In genomic region chr4:129609139-129609631, GRCm38 (mm10) we compare ENCODE assay signal across 10 mouse cellular contexts. TPM values are rescaled to one million over a fixed set of nuclear protein-coding genes. Genes with fewer than 3 reads are reported as not detected.
DNase-seq lines count a peak whose midpoint lies in the region; ATAC-seq and TF ChIP-seq lines count a peak whose summit lies in the region.
"Had no signal": no experiment of that assay in that cellular context is flagged by ENCODE, and none has a peak within 500 bp of the region (broad histone marks: within the 10 kb centered on the region; RNA-seq: fewer than 3 reads in every experiment).

No protein-coding gene starts in this region.

- H3K4me3 ChIP-seq in heart, postnatal 0 days (ENCODE audit: low read depth, low read length): no peak overlapping the region
- H3K4me3 ChIP-seq in lung, postnatal 0 days (ENCODE audit: low read depth, low read length): no peak overlapping the region
- H3K4me3 ChIP-seq in hindbrain, embryonic 16.5 days (ENCODE audit: low read length): no peak overlapping the region
- no peak overlapping the region for H3K4me3 ChIP-seq in stomach, embryonic 16.5 days (replicated peaks; ENCODE audit: low read length)
- H3K4me3 ChIP-seq: embryonic facial prominence, embryonic 12.5 days; heart, embryonic 10.5 days had no signal

- intact Hi-C loops in heart, postnatal 10 days (cut with DNase I): loop anchor here (2.0 to 10.0 kb wide), 2 partner anchors 60 to 114 kb away; partner anchors contain the start of genes Fam229a and Tssk3

- H3K4me1 ChIP-seq in heart, postnatal 0 days (ENCODE audit: control insufficient read depth, insufficient read depth): peaks cover 7% of the 10 kb centered on the region
- no peaks in the 10 kb centered on the region for H3K4me1 ChIP-seq in lung, postnatal 0 days (ENCODE audit: insufficient read depth, low read depth, low read length)
- no peaks in the 10 kb centered on the region; the same call in 1 of the 2 replicates for H3K4me1 ChIP-seq in hindbrain, embryonic 16.5 days (ENCODE audit: control insufficient read depth, insufficient read depth, low read depth, low read length)
- peaks cover 4% of the 10 kb centered on the region; the same call in 1 of the 2 replicates for H3K4me1 ChIP-seq in stomach, embryonic 16.5 days (ENCODE audit: control insufficient read depth, insufficient read depth, low read length)
- H3K4me1 ChIP-seq: embryonic facial prominence, embryonic 12.5 days had no signal

- H3K36me3 ChIP-seq in heart, postnatal 0 days (replicated peaks; ENCODE audit: control insufficient read depth, insufficient read depth, low read length): peaks cover 31% of the 10 kb centered on the region
- peaks cover 11% of the 10 kb centered on the region; the same call in 1 of the 2 replicates for H3K36me3 ChIP-seq in lung, postnatal 0 days (ENCODE audit: insufficient read depth, low read length)
- H3K36me3 ChIP-seq in hindbrain, embryonic 16.5 days (ENCODE audit: control insufficient read depth, insufficient read depth, low read length): peaks cover 22% of the 10 kb centered on the region
- peaks cover 29% of the 10 kb centered on the region for H3K36me3 ChIP-seq in stomach, embryonic 16.5 days (ENCODE audit: control insufficient read depth, insufficient read depth, low read length)

- peak overlapping the region; percentile 16; the same call in 1 of the 2 replicates for H3K27ac ChIP-seq in heart, postnatal 0 days (ENCODE audit: low read depth)
- H3K27ac ChIP-seq in lung, postnatal 0 days (ENCODE audit: low read length): no peak overlapping the region
- no peak overlapping the region for H3K27ac ChIP-seq in hindbrain, embryonic 16.5 days (ENCODE audit: low read depth, low read length)
- H3K27ac ChIP-seq in stomach, embryonic 16.5 days (ENCODE audit: low read length): no peak overlapping the region; the same call in 1 of the 2 replicates

- H3K4me2 ChIP-seq in heart, postnatal 0 days (ENCODE audit: low read depth, low read length): no peak overlapping the region
- H3K4me2 ChIP-seq in lung, postnatal 0 days (replicated peaks; ENCODE audit: low read depth, low read length): no peak overlapping the region
- no peak overlapping the region for H3K4me2 ChIP-seq in hindbrain, embryonic 16.5 days (ENCODE audit: low read length)
- no peak overlapping the region for H3K4me2 ChIP-seq in stomach, embryonic 16.5 days (ENCODE audit: low read depth, low read length)
- H3K4me2 ChIP-seq: embryonic facial prominence, embryonic 12.5 days had no signal

- H3K27me3 ChIP-seq in heart, postnatal 0 days (ENCODE audit: control insufficient read depth, insufficient read depth, low read length): no peaks in the 10 kb centered on the region
- H3K27me3 ChIP-seq in lung, postnatal 0 days (replicated peaks; ENCODE audit: insufficient read depth, low read length): no peaks in the 10 kb centered on the region
- no peaks in the 10 kb centered on the region for H3K27me3 ChIP-seq in hindbrain, embryonic 16.5 days (replicated peaks; ENCODE audit: control insufficient read depth, insufficient read depth, low read length)
- H3K27me3 ChIP-seq in stomach, embryonic 16.5 days (ENCODE audit: control insufficient read depth, insufficient read depth, low read length): no peaks in the 10 kb centered on the region
- H3K27me3 ChIP-seq: embryonic facial prominence, embryonic 12.5 days had no signal

- no peaks in the 10 kb centered on the region for H3K9me3 ChIP-seq in heart, postnatal 0 days (replicated peaks; ENCODE audit: control insufficient read depth, low read length)
- H3K9me3 ChIP-seq in lung, postnatal 0 days (ENCODE audit: low read length): no peaks in the 10 kb centered on the region
- H3K9me3 ChIP-seq in hindbrain, embryonic 16.5 days (ENCODE audit: control insufficient read depth, low read length): no peaks in the 10 kb centered on the region
- no peaks in the 10 kb centered on the region for H3K9me3 ChIP-seq in stomach, embryonic 16.5 days (replicated peaks; ENCODE audit: control insufficient read depth, low read length)
- H3K9me3 ChIP-seq: embryonic facial prominence, embryonic 12.5 days; heart, embryonic 10.5 days had no signal

- WGBS in heart, postnatal 0 days: 73% methylated on average over 12 of the region's 12 CpGs
- WGBS in lung, postnatal 0 days: 72% methylated on average over 12 of the region's 12 CpGs
- 83% methylated on average over 12 of the region's 12 CpGs for WGBS in hindbrain, embryonic 16.5 days
- WGBS in stomach, embryonic 16.5 days: 78% methylated on average over 12 of the region's 12 CpGs

- no peak for ATAC-seq in heart, postnatal 0 days (ENCODE audit: insufficient read depth, low read depth)
- 0 out of 2 replicates have a peak, but pooled peaks have one; percentile 10 for ATAC-seq in lung, postnatal 0 days
- peak; percentile 28; the same call in 1 of the 2 replicates for ATAC-seq in hindbrain, embryonic 16.5 days
- 0 out of 2 replicates have a peak, but pooled peaks have one; percentile 5 for ATAC-seq in stomach, embryonic 16.5 days (ENCODE audit: insufficient read depth, low FRiP score)
- ATAC-seq in megakaryocyte progenitor cell, adult 5-6 weeks (replicated peaks; ENCODE audit: poor library complexity): no peak

- no peak for DNase-seq in heart, postnatal 0 days (ENCODE audit: low spot score)
- DNase-seq in heart, postnatal 10 days: no peak
- DNase-seq in lung, postnatal 0 days (ENCODE audit: low spot score): no peak
- DNase-seq in lung, postnatal 36 days: no peak
- DNase-seq in adrenal gland, postnatal 4 days (ENCODE audit: low spot score in 2 of 2): no peak

- H3K9ac ChIP-seq in heart, postnatal 0 days (replicated peaks; ENCODE audit: low read depth, low read length): no peak overlapping the region
- H3K9ac ChIP-seq in lung, postnatal 0 days (replicated peaks; ENCODE audit: low read depth): no peak overlapping the region
- H3K9ac ChIP-seq in hindbrain, embryonic 16.5 days (ENCODE audit: low read depth, low read length): peak overlapping the region; percentile 20; the same call in 1 of the 2 replicates
- no peak overlapping the region for H3K9ac ChIP-seq in stomach, embryonic 16.5 days (ENCODE audit: low read length)
- H3K9ac ChIP-seq: embryonic facial prominence, embryonic 12.5 days had no signal

- TF ChIP-seq EP300 in heart, postnatal 0 days (IDR thresholded peaks at IDR 0.05; ENCODE audit: low read depth): no peak
- TF ChIP-seq EP300 in lung, postnatal 0 days (IDR thresholded peaks at IDR 0.05): no peak

- TF ChIP-seq CTCF in heart, postnatal 0 days (IDR thresholded peaks at IDR 0.05; ENCODE audit: low read depth): no peak
- TF ChIP-seq CTCF in lung, postnatal 0 days (IDR thresholded peaks at IDR 0.05): no peak

RNA-seq across cellular contexts. Expression of gene Dcdc2b, which starts 4.9 kb away (rescaled TPM):
- total RNA-seq in heart, postnatal 0 days (2014; rRNA removed; ENCODE audit: low replicate concordance): 9.8 TPM in 1 of 2 replicates, not detected in the other
- polyA plus RNA-seq in heart, postnatal 0 days (2015; fragmentation: Nextera tagmentation; extraction: Ambion mirVana): 1.5 and 1.9 TPM in 2 replicates
- under 1 TPM; 0.52 to 0.84 TPM for total RNA-seq in heart, postnatal 10 days (2021)
- polyA plus RNA-seq in lung, postnatal 0 days (2015; fragmentation: Nextera tagmentation; extraction: Ambion mirVana): 16.1 and 20.1 TPM in 2 replicates
- 2.1 and 3.9 TPM in 2 replicates for polyA plus RNA-seq in hindbrain, embryonic 16.5 days (2015; fragmentation: Nextera tagmentation; extraction: Ambion mirVana)
- polyA plus RNA-seq in stomach, embryonic 16.5 days (2015; fragmentation: Nextera tagmentation; extraction: Ambion mirVana): 1.3 and 3.0 TPM in 2 replicates
- total RNA-seq in megakaryocyte progenitor cell, adult 5-6 weeks (2015): 1.3 TPM in 1 of 2 replicates, not detected in the other
- 0.81 TPM in 1 of 2 replicates, not detected in the other for total RNA-seq in megakaryocyte progenitor cell, adult 5-6 weeks (2017)
- total RNA-seq in adrenal gland, postnatal 4 days (2021): 1 to 10 TPM; 2.9 to 3.3 TPM

RNA-seq across cellular contexts. Expression of gene Tmem234, which starts 8.7 kb away (rescaled TPM):
- 108 and 115 TPM in 2 replicates for total RNA-seq in heart, postnatal 0 days (2014; rRNA removed; ENCODE audit: low replicate concordance)
- polyA plus RNA-seq in heart, postnatal 0 days (2015; fragmentation: Nextera tagmentation; extraction: Ambion mirVana): 150 and 161 TPM in 2 replicates
- 10 to 100 TPM; 61.7 to 63.5 TPM for total RNA-seq in heart, postnatal 10 days (2021)
- 186 and 192 TPM in 2 replicates for polyA plus RNA-seq in lung, postnatal 0 days (2015; fragmentation: Nextera tagmentation; extraction: Ambion mirVana)
- 185 and 190 TPM in 2 replicates for polyA plus RNA-seq in hindbrain, embryonic 16.5 days (2015; fragmentation: Nextera tagmentation; extraction: Ambion mirVana)
- polyA plus RNA-seq in stomach, embryonic 16.5 days (2015; fragmentation: Nextera tagmentation; extraction: Ambion mirVana): 181 and 190 TPM in 2 replicates
- 97.2 and 104 TPM in 2 replicates for total RNA-seq in megakaryocyte progenitor cell, adult 5-6 weeks (2015)
- 100 and 123 TPM in 2 replicates for total RNA-seq in megakaryocyte progenitor cell, adult 5-6 weeks (2017)
- total RNA-seq in adrenal gland, postnatal 4 days (2021): 100 to 1,000 TPM; 111 to 114 TPM

RNA-seq across cellular contexts. Expression of gene Eif3i, which starts 8.7 kb away (rescaled TPM):
- 408 and 443 TPM in 2 replicates for total RNA-seq in heart, postnatal 0 days (2014; rRNA removed; ENCODE audit: low replicate concordance)
- 169 and 172 TPM in 2 replicates for polyA plus RNA-seq in heart, postnatal 0 days (2015; fragmentation: Nextera tagmentation; extraction: Ambion mirVana)
- total RNA-seq in heart, postnatal 10 days (2021): 100 to 1,000 TPM; 143 to 144 TPM
- polyA plus RNA-seq in lung, postnatal 0 days (2015; fragmentation: Nextera tagmentation; extraction: Ambion mirVana): 140 and 161 TPM in 2 replicates
- polyA plus RNA-seq in hindbrain, embryonic 16.5 days (2015; fragmentation: Nextera tagmentation; extraction: Ambion mirVana): 216 and 223 TPM in 2 replicates
- 239 and 253 TPM in 2 replicates for polyA plus RNA-seq in stomach, embryonic 16.5 days (2015; fragmentation: Nextera tagmentation; extraction: Ambion mirVana)
- total RNA-seq in megakaryocyte progenitor cell, adult 5-6 weeks (2015): 405 and 434 TPM in 2 replicates
- 298 and 336 TPM in 2 replicates for total RNA-seq in megakaryocyte progenitor cell, adult 5-6 weeks (2017)
- 100 to 1,000 TPM; 187 to 188 TPM for total RNA-seq in adrenal gland, postnatal 4 days (2021)

RNA-seq across cellular contexts. Expression of gene Iqcc, which starts 9.7 kb away (rescaled TPM):
- 6.3 TPM in 2 replicates for total RNA-seq in heart, postnatal 0 days (2014; rRNA removed; ENCODE audit: low replicate concordance)
- 23.0 and 26.3 TPM in 2 replicates for polyA plus RNA-seq in heart, postnatal 0 days (2015; fragmentation: Nextera tagmentation; extraction: Ambion mirVana)
- total RNA-seq in heart, postnatal 10 days (2021): 10 to 100 TPM; 13.1 to 18.2 TPM
- 26.6 and 27.8 TPM in 2 replicates for polyA plus RNA-seq in lung, postnatal 0 days (2015; fragmentation: Nextera tagmentation; extraction: Ambion mirVana)
- polyA plus RNA-seq in hindbrain, embryonic 16.5 days (2015; fragmentation: Nextera tagmentation; extraction: Ambion mirVana): 27.6 and 33.4 TPM in 2 replicates
- 27.4 and 34.7 TPM in 2 replicates for polyA plus RNA-seq in stomach, embryonic 16.5 days (2015; fragmentation: Nextera tagmentation; extraction: Ambion mirVana)
- total RNA-seq in megakaryocyte progenitor cell, adult 5-6 weeks (2015): 11.3 and 17.5 TPM in 2 replicates
- total RNA-seq in megakaryocyte progenitor cell, adult 5-6 weeks (2017): 16.8 and 17.9 TPM in 2 replicates
- total RNA-seq in adrenal gland, postnatal 4 days (2021): 10 to 100 TPM; 26.6 to 31.2 TPM

RNA-seq across cellular contexts. Expression of gene Ccdc28b, which starts 14.6 kb away (rescaled TPM):
- 41.9 and 55.1 TPM in 2 replicates for total RNA-seq in heart, postnatal 0 days (2014; rRNA removed; ENCODE audit: low replicate concordance)
- 58.0 and 58.6 TPM in 2 replicates for polyA plus RNA-seq in heart, postnatal 0 days (2015; fragmentation: Nextera tagmentation; extraction: Ambion mirVana)
- total RNA-seq in heart, postnatal 10 days (2021): 10 to 100 TPM; 35.0 to 41.0 TPM
- polyA plus RNA-seq in lung, postnatal 0 days (2015; fragmentation: Nextera tagmentation; extraction: Ambion mirVana): 76.3 and 82.4 TPM in 2 replicates
- 160 and 169 TPM in 2 replicates for polyA plus RNA-seq in hindbrain, embryonic 16.5 days (2015; fragmentation: Nextera tagmentation; extraction: Ambion mirVana)
- polyA plus RNA-seq in stomach, embryonic 16.5 days (2015; fragmentation: Nextera tagmentation; extraction: Ambion mirVana): 49.6 and 58.4 TPM in 2 replicates
- 43.6 and 55.5 TPM in 2 replicates for total RNA-seq in megakaryocyte progenitor cell, adult 5-6 weeks (2015)
- total RNA-seq in megakaryocyte progenitor cell, adult 5-6 weeks (2017): 53.6 and 57.7 TPM in 2 replicates
- total RNA-seq in adrenal gland, postnatal 4 days (2021): 10 to 100 TPM; 61.5 to 62.6 TPM

Comparison
In these comparisons a context has a peak if more than half of its experiments do, and no peak if none do; other contexts are left out.
1. ATAC-seq: peak in lung, postnatal 0 days (single experiment), hindbrain, embryonic 16.5 days (single experiment) and stomach, embryonic 16.5 days (single experiment); none in heart, postnatal 0 days (single experiment) and megakaryocyte progenitor cell, adult 5-6 weeks (single experiment).